Mouse (Mus musculus): ENCODE measurements around the gene Fgfr2.

Fgfr2 gene

DNA sequence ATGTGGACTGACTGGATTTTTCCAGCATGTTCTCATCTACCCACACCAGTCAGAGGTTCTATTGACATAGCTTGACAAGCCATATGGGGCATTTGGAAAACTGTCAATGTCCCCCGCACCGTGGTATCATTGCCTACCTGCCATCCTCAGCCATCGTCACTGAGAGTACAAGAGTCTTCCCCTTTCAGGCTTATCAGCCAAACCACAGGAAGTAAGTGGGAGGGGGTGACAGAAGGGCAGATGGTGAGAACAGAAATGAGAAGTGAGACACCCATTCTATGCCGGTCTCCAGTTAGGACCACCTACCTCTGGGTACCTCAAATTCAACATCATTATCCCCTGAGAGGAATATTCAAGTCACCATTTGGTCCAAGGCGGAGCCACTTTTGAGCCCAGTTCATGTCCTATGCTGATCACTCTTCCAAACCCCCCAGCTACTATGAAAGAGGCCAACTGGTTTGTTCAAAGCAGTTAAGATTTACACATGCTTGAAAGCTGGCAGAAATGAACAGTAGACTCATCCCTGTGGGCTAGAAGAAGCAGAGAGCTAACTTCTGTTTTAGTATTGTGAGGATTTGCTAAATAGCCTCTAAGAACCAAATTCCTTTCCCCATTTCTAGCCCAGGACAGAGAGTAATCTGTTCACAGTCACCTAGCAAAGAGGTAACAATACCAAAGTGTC is 757.3 kb downstream of the Fgfr2 start:
- peak; percentile 81 for DNase-seq (ENCODE audit: low read depth, low spot score)
- Histone ChIP-seq H3K27me3 (ENCODE audit: control insufficient read depth, insufficient read depth, low read length, poor library complexity, severe bottlenecking) (no peaks in the 10 kb centered on the region), H3K36me3 (ENCODE audit: control insufficient read depth, insufficient read depth, low read length, poor library complexity, severe bottlenecking) (no peaks in the 10 kb centered on the region)

DNA sequence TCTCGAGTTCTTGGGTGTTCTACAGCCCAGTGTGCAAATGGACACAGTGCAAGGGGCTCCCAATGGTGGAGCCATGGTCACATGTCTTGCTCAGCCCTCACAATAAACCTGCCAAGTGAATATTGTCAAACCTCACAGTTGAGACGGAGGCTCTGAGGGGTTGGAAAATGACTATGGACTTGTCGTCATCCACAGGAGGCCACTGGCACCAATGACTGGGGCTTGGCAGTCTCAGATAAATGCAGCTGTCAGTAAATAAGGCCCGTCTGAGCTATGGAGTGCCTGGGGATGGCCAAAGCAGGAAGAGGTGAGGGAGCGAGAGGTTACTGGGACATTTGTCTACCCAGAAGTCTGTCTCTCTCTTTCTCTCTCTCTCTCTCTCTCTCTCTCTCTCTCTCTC is 758.0 kb downstream of the Fgfr2 start:
- H3K27me3 ChIP-seq (ENCODE audit: control insufficient read depth, insufficient read depth, low read length, poor library complexity, severe bottlenecking) = no peaks in the 10 kb centered on the region

DNA sequence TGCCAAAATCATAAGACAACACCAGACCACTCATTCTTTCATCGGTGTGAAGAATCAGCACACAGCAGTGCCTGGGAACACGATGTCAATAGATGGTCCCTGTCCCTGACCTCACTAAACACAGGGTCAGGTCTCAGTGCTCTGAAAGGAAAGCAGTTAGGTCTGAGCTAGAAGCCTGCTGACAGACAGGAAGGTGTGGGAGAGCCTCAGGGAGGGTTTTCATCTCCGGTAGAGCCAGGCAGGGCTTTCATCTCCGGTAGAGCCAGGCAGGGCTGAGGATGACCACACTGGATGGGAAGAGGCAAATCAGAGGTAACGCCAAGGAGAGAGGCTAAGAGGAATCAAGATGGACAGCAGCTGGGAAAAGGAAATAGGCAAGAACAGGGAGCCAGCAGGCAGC is 758.6 kb downstream of the Fgfr2 start:
- Histone ChIP-seq H3K36me3 (ENCODE audit: control insufficient read depth, insufficient read depth, low read length, poor library complexity, severe bottlenecking) (no peaks in the 10 kb centered on the region), H3K27me3 (ENCODE audit: control insufficient read depth, insufficient read depth, low read length, poor library complexity, severe bottlenecking) (no peaks in the 10 kb centered on the region)
- no peak for DNase-seq (ENCODE audit: low read depth, low spot score)

More for the DNA sequence above, 758.0 kb downstream of the Fgfr2 start:
- DNase-seq (ENCODE audit: low read depth, low spot score) = no peak
- no peaks in the 10 kb centered on the region for H3K36me3 ChIP-seq (ENCODE audit: control insufficient read depth, insufficient read depth, low read length, poor library complexity, severe bottlenecking)

DNA sequence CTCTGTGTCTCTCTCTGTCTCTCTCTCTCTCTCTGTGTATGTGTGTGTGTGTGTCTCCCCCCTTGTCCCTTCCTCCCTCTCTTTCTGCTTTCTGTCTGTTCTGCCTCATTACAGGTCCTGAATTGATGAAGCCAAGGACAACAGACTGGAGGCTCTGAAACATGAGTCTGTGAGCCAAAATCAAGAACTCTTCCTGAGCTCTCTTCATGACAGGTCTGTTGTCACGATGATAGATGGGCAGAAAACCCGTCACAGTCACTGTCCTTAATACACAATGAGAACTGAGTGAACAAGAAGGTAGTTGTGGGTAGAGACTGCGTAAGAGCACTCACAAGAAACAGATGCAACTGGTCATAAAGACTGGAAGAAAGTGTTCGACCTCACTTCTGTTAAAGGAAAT is 762.8 kb downstream of the Fgfr2 start:
- DNase-seq (ENCODE audit: low read depth, low spot score) = no peak
- Histone ChIP-seq H3K27me3 (ENCODE audit: control insufficient read depth, insufficient read depth, low read length, poor library complexity, severe bottlenecking) (no peaks in the 10 kb centered on the region), H3K36me3 (ENCODE audit: control insufficient read depth, insufficient read depth, low read length, poor library complexity, severe bottlenecking) (no peaks in the 10 kb centered on the region)

DNA sequence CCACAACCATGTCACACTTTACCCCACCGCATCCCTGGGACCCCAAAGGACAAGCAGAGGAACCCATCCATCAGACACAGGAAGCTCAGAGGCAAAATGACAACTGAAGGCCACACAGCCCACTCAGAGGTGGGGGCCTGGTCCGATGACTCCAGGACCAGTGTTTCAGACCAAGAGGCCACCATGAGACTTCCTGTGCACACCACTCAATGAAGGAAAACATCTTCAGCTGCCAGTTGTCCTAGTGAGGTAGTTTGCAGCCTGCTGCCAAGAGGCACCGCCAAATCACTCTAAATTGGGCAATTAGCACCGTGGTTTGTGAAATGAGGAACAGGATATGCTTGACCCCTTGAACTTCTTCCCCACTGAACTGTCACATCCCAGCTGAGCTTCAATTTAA is 764.4 kb downstream of the Fgfr2 start:
- peak; percentile 55 for DNase-seq (ENCODE audit: low read depth, low spot score)
- H3K27me3 ChIP-seq (ENCODE audit: control insufficient read depth, insufficient read depth, low read length, poor library complexity, severe bottlenecking) = no peaks in the 10 kb centered on the region
- H3K36me3 ChIP-seq (ENCODE audit: control insufficient read depth, insufficient read depth, low read length, poor library complexity, severe bottlenecking) = no peaks in the 10 kb centered on the region

DNA sequence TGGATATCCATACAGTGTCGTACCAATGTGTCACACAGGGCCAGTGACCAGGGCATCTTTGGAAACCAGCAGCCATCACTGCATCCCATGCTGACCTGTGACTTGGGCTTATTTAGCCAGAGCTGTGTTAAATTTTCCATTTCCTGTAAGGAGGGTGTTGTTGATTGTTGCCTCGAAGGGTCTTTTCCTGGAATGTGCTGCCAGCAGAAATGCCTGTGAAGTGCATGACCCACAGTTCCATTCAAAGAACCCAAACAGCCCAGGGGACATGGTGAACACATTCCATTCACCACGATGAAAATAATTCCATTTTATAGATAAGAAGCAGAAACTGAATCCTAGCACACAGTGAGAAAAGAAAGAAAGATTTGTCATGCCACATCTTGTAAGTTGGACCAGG is 764.9 kb downstream of the Fgfr2 start:
- Histone ChIP-seq H3K36me3 (ENCODE audit: control insufficient read depth, insufficient read depth, low read length, poor library complexity, severe bottlenecking) (no peaks in the 10 kb centered on the region), H3K27me3 (ENCODE audit: control insufficient read depth, insufficient read depth, low read length, poor library complexity, severe bottlenecking) (no peaks in the 10 kb centered on the region)
- DNase-seq (ENCODE audit: low read depth, low spot score) = no peak

DNA sequence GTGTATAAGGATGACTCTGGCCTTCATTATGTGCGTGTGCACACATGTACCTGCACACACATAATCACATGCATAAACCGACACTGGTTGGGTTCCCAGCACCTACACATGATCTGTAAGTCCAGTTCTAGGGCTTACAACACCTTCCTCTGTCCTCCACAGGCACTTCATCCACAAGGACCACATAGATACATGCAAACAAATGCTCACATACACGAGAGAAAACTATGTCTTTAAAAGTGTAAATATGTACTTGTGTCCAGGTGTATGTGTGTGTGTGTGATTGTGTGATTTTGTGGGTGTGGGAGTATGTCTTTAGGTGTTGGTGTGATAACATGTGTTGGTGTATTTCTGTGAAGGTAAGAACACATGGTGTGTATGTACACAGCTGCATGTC is 765.3 kb downstream of the Fgfr2 start:
- no peak for DNase-seq (ENCODE audit: low read depth, low spot score)
- H3K36me3 ChIP-seq (ENCODE audit: control insufficient read depth, insufficient read depth, low read length, poor library complexity, severe bottlenecking) = no peaks in the 10 kb centered on the region
- no peaks in the 10 kb centered on the region for H3K27me3 ChIP-seq (ENCODE audit: control insufficient read depth, insufficient read depth, low read length, poor library complexity, severe bottlenecking)

DNA sequence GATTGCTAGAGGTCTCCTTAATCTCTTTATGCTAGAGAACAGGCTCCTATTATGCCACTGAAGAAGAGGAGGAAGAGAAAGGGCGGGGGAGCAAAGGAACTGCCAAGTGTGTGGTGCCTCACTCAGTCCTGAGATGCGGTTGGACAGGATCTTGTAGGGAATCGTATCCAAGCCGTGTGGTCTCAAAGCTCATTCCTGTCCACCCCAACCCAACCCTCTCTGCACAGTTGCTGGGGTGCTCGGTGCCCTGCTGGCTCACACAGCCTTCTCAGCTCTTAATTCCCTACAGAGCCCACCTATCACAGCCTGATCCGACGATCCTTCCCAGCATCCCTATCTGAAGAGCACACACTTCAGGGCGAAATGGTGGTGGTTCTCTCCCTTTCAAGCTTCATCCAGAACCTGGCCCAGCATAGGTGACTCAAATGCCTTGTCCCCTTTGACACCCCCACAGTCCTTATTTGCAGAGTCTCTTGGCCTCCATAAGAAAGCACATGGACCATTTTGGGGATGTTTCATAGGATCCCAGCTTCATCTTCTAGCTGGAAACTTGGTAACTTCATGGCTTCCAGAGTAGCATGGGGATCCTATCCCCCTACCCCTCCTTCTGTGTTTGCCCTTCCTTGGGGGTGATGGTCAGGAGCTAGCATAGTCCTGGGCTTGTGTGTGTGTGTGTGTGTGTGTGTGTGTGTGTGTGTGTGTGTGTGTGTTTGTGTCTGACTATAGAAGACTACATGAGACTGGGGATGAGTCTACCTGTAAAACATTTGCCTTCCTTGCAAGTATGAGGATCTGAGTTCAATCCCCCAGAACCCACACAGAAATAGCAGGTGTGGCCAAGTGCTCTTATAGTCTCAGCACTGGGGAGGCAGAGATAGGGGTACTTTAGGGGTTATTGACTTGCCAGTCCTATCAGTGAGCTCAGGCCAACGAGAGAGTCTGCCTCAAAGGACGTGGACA is 766.0 kb downstream of the Fgfr2 start:
- H3K36me3 ChIP-seq (ENCODE audit: control insufficient read depth, insufficient read depth, low read length, poor library complexity, severe bottlenecking) = no peaks in the 10 kb centered on the region
- no peak for DNase-seq (ENCODE audit: low read depth, low spot score)
- H3K27me3 ChIP-seq (ENCODE audit: control insufficient read depth, insufficient read depth, low read length, poor library complexity, severe bottlenecking) = no peaks in the 10 kb centered on the region

DNA sequence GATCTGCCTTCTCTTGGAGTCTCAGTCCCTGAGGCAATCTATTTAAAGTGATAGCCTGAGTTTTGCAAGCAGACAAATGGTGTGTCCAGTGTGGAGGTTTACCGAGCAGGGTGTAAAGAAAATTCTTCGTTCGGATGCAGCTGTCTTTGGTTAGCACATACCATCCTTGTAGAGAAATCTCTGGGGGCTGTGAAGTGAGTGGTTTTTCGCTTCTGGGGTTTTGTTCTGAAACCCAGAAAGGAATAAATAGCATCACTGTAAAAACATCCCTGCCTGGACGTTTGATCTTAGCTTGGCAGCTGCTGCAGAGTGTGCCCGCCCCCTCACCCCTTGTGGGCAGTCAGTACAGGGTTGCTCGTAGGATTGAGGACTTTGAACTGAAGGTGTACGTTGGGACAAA is 767.0 kb downstream of the Fgfr2 start:
- no peaks in the 10 kb centered on the region for H3K27me3 ChIP-seq (ENCODE audit: control insufficient read depth, insufficient read depth, low read length, poor library complexity, severe bottlenecking)
- DNase-seq (ENCODE audit: low read depth, low spot score) = no peak
- no peaks in the 10 kb centered on the region for H3K36me3 ChIP-seq (ENCODE audit: control insufficient read depth, insufficient read depth, low read length, poor library complexity, severe bottlenecking)

DNA sequence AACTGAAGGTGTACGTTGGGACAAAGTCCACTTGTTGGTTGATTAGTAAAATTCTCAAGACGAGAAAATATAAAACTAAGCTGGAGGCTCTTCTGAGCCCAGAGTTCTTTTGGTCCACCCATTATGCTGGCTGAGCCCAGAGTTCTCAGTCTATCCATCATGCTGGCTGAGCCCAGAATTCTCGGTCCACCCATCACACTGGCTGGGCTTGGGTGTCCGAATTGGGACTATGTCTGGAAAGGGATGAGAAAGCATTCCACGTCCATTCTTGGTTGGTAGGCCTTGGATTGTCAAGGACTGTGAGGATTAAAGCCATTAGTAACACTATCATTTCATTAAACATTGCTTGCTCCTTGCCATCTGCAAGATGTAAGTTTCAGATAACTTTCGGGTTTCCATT is 767.4 kb downstream of the Fgfr2 start:
- Histone ChIP-seq H3K27me3 (ENCODE audit: control insufficient read depth, insufficient read depth, low read length, poor library complexity, severe bottlenecking) (no peaks in the 10 kb centered on the region), H3K36me3 (ENCODE audit: control insufficient read depth, insufficient read depth, low read length, poor library complexity, severe bottlenecking) (no peaks in the 10 kb centered on the region)
- no peak for DNase-seq (ENCODE audit: low read depth, low spot score)

DNA sequence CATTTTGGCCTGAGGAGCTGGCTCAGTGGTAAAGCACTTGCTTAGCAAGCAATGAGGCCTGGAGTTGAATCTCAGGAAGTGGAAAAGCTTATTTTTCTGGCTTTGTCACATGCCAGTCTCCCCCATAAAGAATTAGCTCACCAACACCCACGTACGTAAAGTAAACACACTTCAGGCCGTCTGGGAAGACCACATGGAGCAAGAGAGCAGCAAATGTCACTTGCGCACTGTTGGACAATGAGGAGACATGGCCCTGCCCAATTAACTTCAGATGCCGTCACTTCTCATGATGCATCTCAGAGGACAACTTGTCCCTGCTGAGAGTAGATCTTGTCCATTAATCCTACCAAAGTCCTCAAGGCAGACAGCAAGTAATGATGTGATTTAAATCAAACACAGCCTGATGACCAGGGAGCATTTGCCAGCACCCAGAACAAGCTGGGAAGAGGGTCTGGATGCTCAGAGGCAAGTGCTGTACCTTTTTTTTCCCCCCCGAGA is 774.0 kb downstream of the Fgfr2 start:
- Histone ChIP-seq H3K36me3 (ENCODE audit: control insufficient read depth, insufficient read depth, low read length, poor library complexity, severe bottlenecking) (no peaks in the 10 kb centered on the region), H3K27me3 (ENCODE audit: control insufficient read depth, insufficient read depth, low read length, poor library complexity, severe bottlenecking) (no peaks in the 10 kb centered on the region)
- no peak for DNase-seq (ENCODE audit: low read depth, low spot score)

DNA sequence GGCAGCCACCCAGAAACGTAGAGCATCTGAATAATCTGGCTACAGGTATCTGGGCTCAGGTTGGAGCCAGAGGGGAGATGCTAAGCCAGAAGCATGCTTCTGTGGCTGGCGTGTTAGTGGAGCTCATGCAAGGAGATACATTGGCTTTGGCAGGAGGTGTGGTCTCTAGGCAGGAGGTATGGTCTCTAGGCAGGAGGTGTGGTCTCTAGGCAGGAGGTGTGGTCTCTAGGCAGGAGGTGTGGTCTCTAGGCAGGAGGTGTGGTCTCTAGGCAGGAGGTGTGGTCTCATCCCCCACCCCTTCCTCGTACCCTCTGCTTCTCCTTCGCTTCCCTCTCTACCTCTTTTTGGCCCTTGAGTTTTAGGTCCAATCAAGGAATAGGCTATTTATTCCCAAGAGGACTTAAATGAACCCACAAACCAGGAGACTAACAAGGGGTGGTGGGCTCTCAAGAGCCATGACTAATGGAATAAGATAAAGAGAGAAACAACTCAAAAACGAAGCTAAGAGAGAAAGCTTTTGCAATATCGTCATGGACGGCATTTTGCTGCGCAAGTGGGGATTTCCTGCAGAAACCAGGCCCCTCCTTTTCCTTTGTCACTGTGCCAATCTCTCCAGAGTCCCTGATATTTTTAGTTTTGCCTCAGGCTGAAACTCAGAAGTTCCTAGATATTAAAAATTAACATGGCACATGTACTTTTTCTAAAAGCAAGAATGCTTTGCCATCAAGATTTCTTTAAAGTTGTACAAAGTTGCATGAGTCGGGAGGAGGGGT is 775.7 kb downstream of the Fgfr2 start:
- DNase-seq (ENCODE audit: low read depth, low spot score) = no peak
- no peaks in the 10 kb centered on the region for H3K36me3 ChIP-seq (ENCODE audit: control insufficient read depth, insufficient read depth, low read length, poor library complexity, severe bottlenecking)
- no peaks in the 10 kb centered on the region for H3K27me3 ChIP-seq (ENCODE audit: control insufficient read depth, insufficient read depth, low read length, poor library complexity, severe bottlenecking)

DNA sequence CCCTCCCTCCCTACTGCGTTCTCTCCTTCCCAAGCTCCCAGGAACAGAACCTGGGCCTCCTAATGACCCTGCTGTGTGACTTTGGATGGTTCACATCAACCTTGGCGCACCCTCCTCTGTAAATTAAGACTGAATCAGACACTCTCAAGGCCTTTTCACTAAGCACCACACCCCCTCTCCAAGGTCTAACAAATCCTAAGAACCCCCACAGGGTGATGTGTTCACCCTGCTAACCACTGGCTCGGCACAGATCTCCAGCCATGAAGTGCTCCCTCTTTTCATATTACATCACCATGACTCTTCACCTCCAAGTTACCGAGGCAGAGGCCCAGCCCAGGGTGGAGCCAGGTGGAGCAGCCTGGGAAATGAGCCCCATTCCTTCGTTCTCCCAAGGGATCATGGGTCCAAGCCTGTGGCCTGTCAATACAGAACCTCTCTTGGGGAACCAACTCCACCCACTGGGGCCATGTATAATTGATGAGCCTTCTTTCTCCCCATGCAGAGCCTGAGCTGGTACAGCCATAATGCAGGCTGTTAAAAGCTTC is 777.6 kb downstream of the Fgfr2 start:
- DNase-seq (ENCODE audit: low read depth, low spot score) = no peak
- Histone ChIP-seq H3K27me3 (ENCODE audit: control insufficient read depth, insufficient read depth, low read length, poor library complexity, severe bottlenecking) (no peaks in the 10 kb centered on the region), H3K36me3 (ENCODE audit: control insufficient read depth, insufficient read depth, low read length, poor library complexity, severe bottlenecking) (no peaks in the 10 kb centered on the region)

DNA sequence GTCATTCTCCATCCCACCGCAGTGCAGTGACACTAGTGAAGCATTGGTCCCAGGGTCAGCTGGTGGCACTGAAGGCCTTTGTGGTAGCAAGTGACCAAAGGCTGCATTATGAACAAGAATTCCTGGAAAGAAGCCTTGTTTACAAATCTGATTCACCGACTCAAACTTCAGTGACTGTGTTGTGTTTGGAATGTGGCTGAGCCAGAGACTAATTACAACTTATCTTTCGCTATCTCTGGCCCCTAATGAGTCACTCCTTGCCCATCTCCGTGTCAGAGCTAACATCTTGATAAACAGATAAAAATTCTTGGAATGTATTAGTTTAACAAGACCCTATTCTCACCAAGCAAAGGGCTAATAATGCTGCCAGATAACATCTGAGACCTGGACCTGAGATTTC is 778.5 kb downstream of the Fgfr2 start:
- DNase-seq (ENCODE audit: low read depth, low spot score) = no peak
- Histone ChIP-seq H3K27me3 (ENCODE audit: control insufficient read depth, insufficient read depth, low read length, poor library complexity, severe bottlenecking) (no peaks in the 10 kb centered on the region), H3K36me3 (ENCODE audit: control insufficient read depth, insufficient read depth, low read length, poor library complexity, severe bottlenecking) (no peaks in the 10 kb centered on the region)
